Comparison of ENCODE assay signal across 27 mouse cellular contexts in the genomic region with DNA sequence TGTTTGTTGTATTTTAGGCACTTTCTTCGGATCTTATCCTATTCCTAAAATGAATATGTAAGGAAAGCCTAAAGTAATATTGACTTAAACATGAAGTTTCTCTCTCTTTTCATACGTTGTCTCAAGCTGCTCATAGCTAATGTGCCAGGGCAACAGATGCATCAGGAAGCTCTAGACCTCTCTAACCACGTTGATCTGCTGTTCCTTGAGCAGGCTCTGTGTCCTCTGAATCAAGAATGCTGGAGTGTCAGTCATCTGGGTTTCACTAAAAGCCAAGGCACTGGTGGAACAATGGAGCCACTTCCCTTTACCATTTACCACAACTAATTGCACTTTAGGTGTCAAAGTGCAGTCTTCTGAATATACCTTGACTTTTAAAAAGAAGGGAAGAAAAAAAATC.
"Had no signal": no experiment of that assay in that cellular context is flagged by ENCODE, and none has a peak within 500 bp of the region (broad histone marks: within the 10 kb centered on the region; RNA-seq: fewer than 3 reads in every experiment).

No protein-coding gene starts in this region.

- H3K4me1 ChIP-seq: embryonic facial prominence, embryonic 12.5 days; embryonic facial prominence, embryonic 15.5 days; forebrain, embryonic 10.5 days; forebrain, embryonic 12.5 days; forebrain, embryonic 15.5 days; heart, embryonic 10.5 days had no signal

- H3K27me3 ChIP-seq: embryonic facial prominence, embryonic 12.5 days; embryonic facial prominence, embryonic 13.5 days; embryonic facial prominence, embryonic 15.5 days; forebrain, embryonic 12.5 days; forebrain, embryonic 15.5 days had no signal

- H3K9me3 ChIP-seq: embryonic facial prominence, embryonic 10.5 days; embryonic facial prominence, embryonic 12.5 days; embryonic facial prominence, embryonic 13.5 days; embryonic facial prominence, embryonic 15.5 days; forebrain, embryonic 10.5 days; forebrain, embryonic 12.5 days; forebrain, embryonic 15.5 days; heart, embryonic 10.5 days had no signal

- H3K27ac ChIP-seq: embryonic facial prominence, embryonic 10.5 days; embryonic facial prominence, embryonic 12.5 days; embryonic facial prominence, embryonic 13.5 days; embryonic facial prominence, embryonic 15.5 days; forebrain, embryonic 10.5 days; forebrain, embryonic 12.5 days; forebrain, embryonic 15.5 days; gastrocnemius, adult 2 months; heart, adult 2 months; heart, embryonic 10.5 days had no signal

- H3K4me2 ChIP-seq: embryonic facial prominence, embryonic 12.5 days; embryonic facial prominence, embryonic 13.5 days; embryonic facial prominence, embryonic 15.5 days; forebrain, embryonic 12.5 days; forebrain, embryonic 15.5 days had no signal

- DNase-seq: cerebellum, adult 2 months; cerebellum, adult 8-10 months; cerebellum, adult 9-10 months; cerebellum, adult 9-11 months; cerebellum, postnatal 10 days; cerebellum, postnatal 14 days; cerebellum, postnatal 25 days; cerebellum, postnatal 36 days; embryo, embryonic 11 days; gastrocnemius, adult 2 months; gastrocnemius, postnatal 10 days; gastrocnemius, postnatal 14 days; gastrocnemius, postnatal 25 days; gastrocnemius, postnatal 36 days; heart, adult 18-20 months; heart, adult 2 months had no signal

- H3K4me3 ChIP-seq: embryonic facial prominence, embryonic 10.5 days; embryonic facial prominence, embryonic 12.5 days; embryonic facial prominence, embryonic 13.5 days; embryonic facial prominence, embryonic 15.5 days; erythroblast, embryonic 14.5 days; forebrain, embryonic 10.5 days; forebrain, embryonic 12.5 days; forebrain, embryonic 15.5 days; gastrocnemius, adult 2 months; heart, adult 2 months; heart, embryonic 10.5 days had no signal

- H3K9ac ChIP-seq: embryonic facial prominence, embryonic 12.5 days; embryonic facial prominence, embryonic 13.5 days; embryonic facial prominence, embryonic 15.5 days; forebrain, embryonic 12.5 days; forebrain, embryonic 15.5 days had no signal

- ATAC-seq: forebrain, embryonic 14.5 days; forebrain, embryonic 15.5 days; forebrain, embryonic 16.5 days had no signal

- H3K36me3 ChIP-seq: embryonic facial prominence, embryonic 10.5 days; embryonic facial prominence, embryonic 12.5 days; embryonic facial prominence, embryonic 13.5 days; embryonic facial prominence, embryonic 15.5 days; forebrain, embryonic 10.5 days; forebrain, embryonic 12.5 days; forebrain, embryonic 15.5 days; heart, embryonic 10.5 days had no signal
